Mouse (Mus musculus) spleen, adult 2 months (tissue): ENCODE data around the gene Rnf20. TPM values are rescaled to one million over a fixed set of nuclear protein-coding genes. Genes with fewer than 3 reads are reported as not detected.

Experiments
- DNase-seq, 2 experiments: peaks; one replicate each; pipeline versions ENCODE4 v3.0.0 to v3.0.0-alpha.2; 2012 to 2021; ENCODE audit warnings: low spot score in 2 of 2, low read depth in 1 of 2
- H3K27ac ChIP-seq: fragments of 200-500 bp; 2 replicates; pipeline ENCODE4 v1.5.1; 2012; ENCODE audit warnings: low read length, inconsistent platforms; ENCODE audit not compliant: insufficient read depth
- H3K27me3 ChIP-seq: fragments of 200-500 bp; 2 replicates; pipeline ENCODE4 v1.6.1; 2012; ENCODE audit warnings: mild to moderate bottlenecking, moderate library complexity, low read length, inconsistent platforms; ENCODE audit not compliant: control insufficient read depth, insufficient read depth
- H3K36me3 ChIP-seq: fragments of 200-500 bp; 2 replicates; pipeline ENCODE4 v1.6.1; 2012; ENCODE audit warnings: mild to moderate bottlenecking, low read length, inconsistent platforms; ENCODE audit not compliant: control insufficient read depth, insufficient read depth
- H3K4me1 ChIP-seq: fragments of 200-500 bp; 2 replicates; pipeline ENCODE4 v1.6.1; 2011; ENCODE audit warnings: inconsistent platforms; ENCODE audit not compliant: control insufficient read depth, insufficient read depth, insufficient read length
- H3K4me3 ChIP-seq: fragments of 200-500 bp; 2 replicates; pipeline ENCODE4 v1.5.1; 2011; ENCODE audit warnings: mild to moderate bottlenecking, inconsistent platforms; ENCODE audit not compliant: insufficient read depth, insufficient read length; ENCODE audit errors: extremely low read depth
- CTCF ChIP-seq: fragments of 200-500 bp; IDR thresholded peaks from 2 replicates; pipeline ENCODE4 v1.5.1; 2011; ENCODE audit warnings: mild to moderate bottlenecking, inconsistent platforms; ENCODE audit not compliant: insufficient read depth, insufficient read length, insufficient replicate concordance; ENCODE audit errors: extremely low read depth
- POLR2A ChIP-seq: fragments of 200-500 bp; IDR thresholded peaks from 2 replicates; pipeline ENCODE4 v1.6.1; 2011; ENCODE audit warnings: low read depth, low read length, inconsistent platforms
- WGBS: fragments of 180-500 bp; shearing (Covaris S2); methylation state at CpG from one replicate; pipeline ENCODE4 v1.1.7; 2018; 5-methylcytosine and 5-hydroxymethylcytosine counted together
- polyA plus RNA-seq: library from polyadenylated mRNA; depleted of rRNA; stranded (reverse); fragments of >200 nt; gene quantifications from 2 replicates; pipeline ENCODE4 v1.2.3, GENCODE M21; 2012; rRNA removed

The Rnf20 gene
- polyA plus RNA-seq, 1 experiment, result 16.6 TPM

DNA sequence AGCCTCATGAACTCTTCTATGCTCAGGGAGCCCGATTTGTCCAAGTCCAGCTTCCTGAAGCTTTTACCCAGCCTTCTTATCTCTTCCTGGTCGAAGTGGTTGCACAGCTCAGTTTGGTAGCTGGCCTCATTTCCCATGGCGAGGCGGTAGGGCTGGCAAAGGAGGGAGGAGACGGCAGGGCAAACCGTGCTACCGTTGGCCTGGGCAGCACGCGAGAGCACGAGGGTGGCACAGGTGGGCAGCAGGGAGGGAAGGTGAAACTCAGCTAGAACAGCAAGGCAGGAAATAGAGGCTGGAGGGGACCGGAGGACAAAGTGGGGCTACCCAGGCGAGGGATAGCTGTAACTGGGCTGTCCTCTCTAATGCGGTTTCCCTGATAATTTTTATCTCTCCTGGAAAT, 50.0 kb downstream of the Rnf20 start, which contains the start of gene Ppp3r2:
Gene Ppp3r2 (minus strand): TSS at position 213 of the 400 bp plus-strand sequence.
- Histone ChIP-seq H3K27ac (no peak within 1 kb of the TSS), H3K4me3 (no peak within 1 kb of the TSS), H3K4me1 (no peaks in the 10 kb centered on the region), H3K36me3 (no peaks in the 10 kb centered on the region), H3K27me3 (no peaks in the 10 kb centered on the region)
- TF ChIP-seq CTCF, result no peak
- no peak for TF ChIP-seq POLR2A
- no peak for DNase-seq
- 88% methylated on average over 13 of the region's 13 CpGs for whole genome bisulfite sequencing

DNA sequence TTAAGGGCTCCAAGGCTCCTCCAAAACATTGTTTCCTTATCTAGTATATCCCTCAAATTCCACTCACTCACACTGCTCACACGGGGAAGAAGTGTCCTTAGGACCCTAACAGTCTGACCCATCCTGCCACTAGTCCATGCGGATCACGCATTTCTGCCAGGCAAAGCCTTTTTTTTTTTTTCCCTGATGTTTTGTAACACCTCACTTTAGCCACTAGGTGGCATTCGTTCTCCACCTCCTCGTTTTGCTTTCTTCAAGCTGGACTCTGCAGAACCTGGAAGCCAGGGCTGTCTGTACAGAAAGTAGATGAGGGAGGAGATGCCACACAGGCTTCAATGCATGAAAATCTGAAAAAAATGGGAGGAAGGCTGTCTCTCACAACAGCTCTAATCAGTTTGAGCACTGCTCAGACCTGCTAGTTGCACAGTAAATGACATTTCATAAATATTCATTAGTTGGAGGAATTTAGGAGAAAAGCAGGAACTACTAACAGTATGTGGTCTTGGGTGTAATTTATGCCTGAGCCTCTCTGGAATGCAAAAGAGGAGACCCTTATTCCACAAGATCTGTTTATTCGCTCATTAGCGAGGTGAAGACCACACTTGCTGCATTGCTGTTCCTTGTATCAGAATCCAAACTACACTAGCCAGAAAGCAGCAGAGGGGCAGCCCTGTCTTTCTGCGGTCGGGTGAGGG, 56.9 kb downstream of the Rnf20 start:
- 23% methylated on average over 9 of the region's 9 CpGs for WGBS
- no peak for DNase-seq
- Histone ChIP-seq H3K27ac (no peak overlapping the region), H3K4me1 (no peaks in the 10 kb centered on the region), H3K4me3 (no peak overlapping the region), H3K36me3 (no peaks in the 10 kb centered on the region), H3K27me3 (no peaks in the 10 kb centered on the region)
- TF ChIP-seq CTCF (peak; percentile 39; the same call in 1 of the 2 replicates), POLR2A (no peak)

DNA sequence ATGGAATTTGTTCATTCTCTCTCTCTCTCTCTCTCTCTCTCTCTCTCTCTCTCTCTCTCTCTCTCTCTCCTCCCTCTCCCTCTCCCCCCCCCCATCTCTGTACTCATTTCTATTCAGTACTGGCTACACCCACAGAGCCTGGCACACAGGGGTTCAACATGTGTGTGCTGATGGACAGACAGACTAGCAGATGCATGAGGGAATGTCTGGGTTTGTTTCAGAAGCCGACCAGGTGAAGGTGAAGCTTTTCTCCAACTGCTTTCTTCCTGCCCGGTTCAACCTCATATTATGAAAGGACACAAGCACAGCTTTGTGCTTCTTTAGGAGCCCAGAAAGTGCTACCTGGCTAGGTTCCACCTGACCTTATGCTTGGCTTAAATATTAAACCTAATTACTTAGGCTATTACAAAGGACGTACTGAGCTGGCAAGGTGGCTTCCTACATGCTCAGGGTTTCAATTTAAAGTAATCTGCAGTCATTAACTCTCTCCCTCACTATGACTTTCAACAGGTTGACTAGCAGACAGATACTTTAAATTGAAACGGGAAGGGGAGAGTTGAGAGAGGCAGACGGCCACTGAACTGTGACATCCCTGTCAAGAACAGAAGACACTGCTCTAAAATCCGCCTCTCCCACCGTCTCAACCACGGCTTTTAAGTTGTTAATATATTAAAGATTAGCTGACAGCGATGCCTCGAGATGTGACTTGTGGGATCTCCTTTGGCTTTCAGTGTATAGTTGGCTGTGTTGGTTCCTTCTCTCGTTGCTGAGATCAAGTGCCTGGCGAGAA, 59.8 kb downstream of the Rnf20 start:
- Histone ChIP-seq H3K4me1 (no peaks in the 10 kb centered on the region), H3K36me3 (no peaks in the 10 kb centered on the region), H3K27me3 (no peaks in the 10 kb centered on the region), H3K4me3 (no peak overlapping the region), H3K27ac (no peak overlapping the region)
- TF ChIP-seq CTCF (no peak), POLR2A (no peak)
- DNase-seq, result no peak
- WGBS, result 86% methylated on average over 12 of the region's 12 CpGs

Other genes with a start within 250 kb of the Rnf20 start
- gene Acnat2, start 223.9 kb upstream of the Rnf20 start, polyA plus RNA-seq, result not detected in 2 replicates
- gene Acnat1, start 158.1 kb upstream of the Rnf20 start, polyA plus RNA-seq, result not detected in 2 replicates
- not detected in 2 replicates for gene Baat, start 125.4 kb upstream of the Rnf20 start, polyA plus RNA-seq
- gene Mrpl50, start 110.9 kb upstream of the Rnf20 start, polyA plus RNA-seq, result 1.2 and 1.4 TPM in 2 replicates
- gene Zfp189, start 110.8 kb upstream of the Rnf20 start, polyA plus RNA-seq, result 0.58 and 0.62 TPM in 2 replicates
- 0.13 and 1.1 TPM in 2 replicates for gene Aldob, start 82.5 kb upstream of the Rnf20 start, polyA plus RNA-seq
- 5.5 and 9.7 TPM in 2 replicates for gene Tmem246, start 34.1 kb upstream of the Rnf20 start, polyA plus RNA-seq
- not detected in 2 replicates for gene Ppp3r2, start 50.0 kb downstream of the Rnf20 start, polyA plus RNA-seq
- gene Grin3a, start 213.7 kb downstream of the Rnf20 start, polyA plus RNA-seq, result not detected in 2 replicates